Mouse (Mus musculus) thymus, postnatal 0 days (tissue): Measurements from ENCODE around the gene 1700020D05Rik. TPM values are rescaled to one million over a fixed set of nuclear protein-coding genes. Genes with fewer than 3 reads are reported as not detected.
A peak's percentile ranks its signal among the peaks of the same experiment; 100 is the strongest.
"Not testable (repeated sequence)": the region's sequence is repeated elsewhere in the genome, so short reads cannot be mapped to it uniquely, and the experiment has no call there.

Source experiments
- DNase-seq: peaks from one replicate; pipeline ENCODE4 v3.0.0-alpha.2; 2015; ENCODE audit warnings: low spot score
- polyA plus RNA-seq: library from polyadenylated mRNA; unstranded; fragments of >200 nt; fragmentation: Nextera tagmentation; extraction: Ambion mirVana; gene quantifications from 2 replicates; pipeline ENCODE4 v1.2.1, GENCODE M21; 2015

1700020D05Rik gene
- polyA plus RNA-seq, 1 experiment from 2014 or later = 0.44 TPM

- DNase-seq = no peak
These were observed 8.1 kb downstream of the 1700020D05Rik start for GRCm38 (mm10) chr19:5495353-5496051.

- no peak for DNase-seq
These were observed 9.3 kb downstream of the 1700020D05Rik start for GRCm38 (mm10) chr19:5494314-5494713.

- DNase-seq = not testable (repeated sequence)
These were observed 10.3 kb downstream of the 1700020D05Rik start for GRCm38 (mm10) chr19:5493301-5493721.

- DNase-seq = no peak
These were observed 10.9 kb downstream of the 1700020D05Rik start for GRCm38 (mm10) chr19:5492641-5493040.

- peak; percentile 90 for DNase-seq
These were observed 12.5 kb downstream of the 1700020D05Rik start for GRCm38 (mm10) chr19:5490898-5491708.

GRCm38 (mm10) chr19:5490313-5490897, 13.2 kb downstream of the 1700020D05Rik start, which contains the start of gene Cfl1:
Gene Cfl1 (plus strand): TSS chr19:5490455.
- DNase-seq = peak; percentile 98

- not testable (repeated sequence) for DNase-seq
These were observed 13.9 kb downstream of the 1700020D05Rik start for GRCm38 (mm10) chr19:5489721-5490120.

GRCm38 (mm10) chr19:5488878-5489571, 14.6 kb downstream of the 1700020D05Rik start:
- peak; percentile 99 for DNase-seq

- DNase-seq = peak; percentile 94
These were observed 15.6 kb downstream of the 1700020D05Rik start, which contains the start of gene Mus81 for GRCm38 (mm10) chr19:5487768-5488550. Gene Mus81 (minus strand): TSS chr19:5488402.

GRCm38 (mm10) chr19:5486771-5487170, 16.8 kb downstream of the 1700020D05Rik start:
- no peak for DNase-seq

- no peak for DNase-seq
These were observed 17.3 kb downstream of the 1700020D05Rik start for GRCm38 (mm10) chr19:5486286-5486685.

- DNase-seq = no peak
These were observed 17.8 kb downstream of the 1700020D05Rik start for GRCm38 (mm10) chr19:5485821-5486220.

- no peak for DNase-seq
These were observed 18.2 kb downstream of the 1700020D05Rik start for GRCm38 (mm10) chr19:5485371-5485770.

- DNase-seq = peak; percentile 38
These were observed 19.1 kb downstream of the 1700020D05Rik start for GRCm38 (mm10) chr19:5484496-5484895.

GRCm38 (mm10) chr19:5483386-5484359, 19.9 kb downstream of the 1700020D05Rik start:
- DNase-seq = no peak

- DNase-seq = no peak
These were observed 22.2 kb downstream of the 1700020D05Rik start for GRCm38 (mm10) chr19:5481398-5481797.

- DNase-seq = no peak
These were observed 23.6 kb downstream of the 1700020D05Rik start for GRCm38 (mm10) chr19:5480016-5480415.

- DNase-seq = no peak
These were observed 25.8 kb downstream of the 1700020D05Rik start for GRCm38 (mm10) chr19:5477668-5478300.
